Mouse (Mus musculus) heart, embryonic 16.5 days (tissue): ENCODE data around the gene Tulp3. TPM values are rescaled to one million over a fixed set of nuclear protein-coding genes. Genes with fewer than 3 reads are reported as not detected.
"Not testable (repeated sequence)": the region's sequence is repeated elsewhere in the genome, so short reads cannot be mapped to it uniquely, and the experiment has no call there.

ENCODE experiments used
- ATAC-seq: fragments of 200-750 bp; cut with Nextera tagmentation; replicated peaks from 2 replicates; pipeline ENCODE4 v1.8.0; 2017; ENCODE audit warnings: moderate number of reproducible peaks; ENCODE audit not compliant: insufficient read depth, low FRiP score; ENCODE audit errors: extremely low read depth
- H3K27ac ChIP-seq: fragments of 300-500 bp; sonication (generic); 2 replicates; pipeline ENCODE4 v1.5.1; 2014; ENCODE audit warnings: mild to moderate bottlenecking, low read length, control low read depth, moderate library complexity
- H3K27me3 ChIP-seq: fragments of 300-500 bp; sonication (generic); 2 replicates; pipeline ENCODE4 v1.6.1; 2014; ENCODE audit warnings: low read length, mixed read lengths; ENCODE audit not compliant: control insufficient read depth, insufficient read depth
- H3K36me3 ChIP-seq: fragments of 300-500 bp; sonication (generic); 2 replicates; pipeline ENCODE4 v1.6.1; 2014; ENCODE audit not compliant: control insufficient read depth, insufficient read depth
- H3K4me1 ChIP-seq: fragments of 300-500 bp; sonication (generic); 2 replicates; pipeline ENCODE4 v1.6.1; 2014; ENCODE audit warnings: low read length, mixed read lengths; ENCODE audit not compliant: control insufficient read depth, insufficient read depth
- H3K4me2 ChIP-seq: fragments of 300-500 bp; sonication (generic); 2 replicates; pipeline ENCODE4 v1.6.1; 2014; ENCODE audit warnings: low read depth, mild to moderate bottlenecking, control low read depth, low read length
- H3K4me3 ChIP-seq: fragments of 300-500 bp; sonication (generic); 2 replicates; pipeline ENCODE4 v1.5.1; 2014; ENCODE audit warnings: mild to moderate bottlenecking, control low read depth, low read length
- H3K9ac ChIP-seq: fragments of 300-500 bp; sonication (generic); 2 replicates; pipeline ENCODE4 v1.6.1; 2014; ENCODE audit warnings: low read length, control low read depth
- H3K9me3 ChIP-seq: fragments of 300-500 bp; sonication (generic); replicated peaks from 2 replicates; pipeline ENCODE4 v1.6.1; 2016; ENCODE audit warnings: low read length; ENCODE audit not compliant: control insufficient read depth
- WGBS: fragments of 180-500 bp; shearing (Covaris S2); extraction: QIAGEN DNeasy Blood & Tissue Kit; methylation state at CpG from one replicate; pipeline ENCODE4 v1.1.7; 2014; 5-methylcytosine and 5-hydroxymethylcytosine counted together
- polyA plus RNA-seq: library from polyadenylated mRNA; unstranded; fragments of >200 nt; fragmentation: Nextera tagmentation; extraction: Ambion mirVana; gene quantifications from 2 replicates; pipeline ENCODE4 v1.2.1, GENCODE M21; 2015

Gene Tulp3
- polyA plus RNA-seq, 1 experiment from 2014 or later = 11.1 TPM

DNA sequence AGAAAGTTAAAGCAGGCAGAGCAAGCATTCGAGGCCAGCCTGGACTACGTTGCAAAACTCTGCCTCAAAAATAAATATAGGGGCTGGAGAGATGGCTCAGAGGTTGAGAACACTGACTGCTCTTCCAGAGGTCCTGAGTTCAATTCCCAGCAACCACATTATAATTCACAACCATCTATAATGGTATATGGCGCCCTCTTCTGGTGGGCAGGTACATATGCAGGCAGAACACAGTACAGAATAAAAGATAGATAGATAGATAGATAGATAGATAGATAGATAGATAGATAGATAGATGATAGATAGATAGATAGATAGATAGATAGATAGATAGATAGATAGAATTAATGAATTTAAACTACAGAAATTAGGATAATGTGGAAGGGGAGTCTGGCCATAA is 53.0 kb downstream of the Tulp3 start:
- WGBS = 84% methylated on average over 3 of the region's 3 CpGs
- not testable (repeated sequence) for H3K27ac ChIP-seq, H3K36me3 ChIP-seq

DNA sequence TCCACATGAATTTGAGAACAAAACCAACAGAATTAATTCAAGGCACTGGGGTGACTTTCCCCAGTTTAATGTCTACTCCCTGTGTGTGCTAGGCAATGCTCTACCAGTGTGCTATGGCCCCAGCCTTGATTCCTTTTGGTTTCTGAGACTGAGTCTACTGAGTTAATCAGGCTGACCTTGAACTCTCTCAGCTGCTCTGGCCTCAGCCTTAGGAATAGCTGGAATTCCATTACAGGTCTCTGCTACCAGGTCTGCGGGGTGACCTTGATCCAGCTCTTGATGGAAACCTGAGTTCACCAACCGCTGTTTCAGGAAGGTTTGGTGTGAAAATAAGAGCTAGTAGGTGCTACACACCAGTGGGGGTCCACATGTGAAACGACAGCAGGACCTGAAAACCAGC is 53.8 kb downstream of the Tulp3 start:
- H3K9me3 ChIP-seq = peaks cover 5% of the 10 kb centered on the region; the same call in 1 of the 2 replicates
- H3K4me1 ChIP-seq = peaks cover 12% of the 10 kb centered on the region
- H3K9ac ChIP-seq = no peak overlapping the region
- no peaks in the 10 kb centered on the region for H3K36me3 ChIP-seq
- no peak for ATAC-seq
- peaks cover 14% of the 10 kb centered on the region; the same call in 1 of the 2 replicates for H3K27me3 ChIP-seq
- WGBS = 66% methylated on average over 3 of the region's 3 CpGs
- no peak overlapping the region for H3K27ac ChIP-seq
- no peak overlapping the region for H3K4me3 ChIP-seq
- no peak overlapping the region; the same call in 1 of the 2 replicates for H3K4me2 ChIP-seq

More for the DNA sequence above, 53.0 kb downstream of the Tulp3 start:
- H3K9me3 ChIP-seq, H3K4me2 ChIP-seq, H3K9ac ChIP-seq, ATAC-seq, H3K4me3 ChIP-seq: not testable (repeated sequence)
- Histone ChIP-seq H3K4me1 (peaks cover 12% of the 10 kb centered on the region), H3K27me3 (peaks cover 13% of the 10 kb centered on the region; the same call in 1 of the 2 replicates)

DNA sequence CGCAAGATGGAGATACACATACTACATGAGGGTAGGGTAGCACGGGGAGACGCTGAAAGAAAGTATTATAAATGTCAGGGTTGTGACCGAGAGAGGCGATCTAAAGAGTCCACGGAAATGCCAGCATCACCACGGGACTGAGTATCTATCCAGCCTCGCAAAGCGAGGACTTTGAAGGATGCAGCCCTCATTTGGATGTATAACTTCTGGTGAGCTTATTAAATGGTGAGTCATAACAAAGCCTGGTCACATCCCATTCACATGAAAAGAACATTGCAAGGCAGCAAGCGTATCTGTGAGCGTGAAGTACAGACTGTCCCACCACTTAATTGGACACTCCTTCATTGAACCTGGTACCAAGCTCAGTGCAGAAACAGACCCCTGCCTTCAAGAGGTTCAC is 54.2 kb downstream of the Tulp3 start:
- Histone ChIP-seq H3K36me3 (no peaks in the 10 kb centered on the region), H3K9ac (peak overlapping the region; percentile 86; the same call in 1 of the 2 replicates), H3K27ac (no peak overlapping the region; the same call in 1 of the 2 replicates), H3K4me3 (peak overlapping the region; percentile 76), H3K9me3 (0 out of 2 replicates have a peak, but pooled peaks cover 3% of the 10 kb centered on the region), H3K4me2 (peak overlapping the region; percentile 94), H3K4me1 (peaks cover 14% of the 10 kb centered on the region), H3K27me3 (peaks cover 14% of the 10 kb centered on the region; the same call in 1 of the 2 replicates)
- ATAC-seq = no peak
- 34% methylated on average over 11 of the region's 11 CpGs for WGBS

DNA sequence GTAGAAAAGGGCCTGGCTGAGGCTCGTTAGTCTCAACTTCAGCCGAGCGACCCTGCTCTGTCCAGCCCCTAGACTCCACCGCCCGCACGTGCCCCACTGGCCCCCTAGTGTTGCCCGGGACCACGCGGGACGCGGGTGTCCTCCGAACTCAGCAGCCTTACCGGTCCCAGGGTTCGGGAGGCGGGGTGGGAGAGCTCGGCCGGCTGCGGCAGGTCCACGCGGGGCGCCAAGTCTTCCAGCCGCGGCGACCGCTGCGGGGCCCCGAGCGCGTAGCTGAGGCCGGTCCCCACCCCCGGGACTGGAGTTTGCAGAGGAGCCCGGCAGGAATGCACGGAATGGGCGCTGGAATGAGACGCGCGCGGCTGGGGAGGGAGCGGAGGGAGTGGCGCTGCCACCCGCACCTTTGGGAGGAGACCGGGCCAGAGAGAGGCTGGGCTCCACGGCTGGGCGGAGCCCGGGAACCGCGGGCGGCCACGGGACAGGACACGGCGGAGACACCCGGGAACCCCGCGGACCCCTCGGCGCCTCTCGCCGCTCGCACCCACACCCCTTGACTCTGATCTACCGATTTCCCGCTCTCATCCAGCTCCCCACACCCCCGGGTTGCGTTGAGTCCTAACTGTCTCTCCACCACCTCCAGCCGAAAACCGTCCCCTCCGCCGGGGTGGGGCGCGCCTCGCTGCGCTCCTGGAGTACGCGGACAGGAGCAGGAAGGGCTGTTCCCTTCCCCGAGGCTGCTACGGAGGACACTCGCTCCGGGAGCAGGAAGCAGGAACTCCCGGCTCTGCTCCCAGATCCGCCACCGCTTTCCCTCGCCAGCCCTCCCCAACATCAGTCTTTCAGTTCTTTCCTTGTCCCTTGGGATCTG is 55.3 kb downstream of the Tulp3 start, which contains the start of gene Tead4:
Gene Tead4, minus strand, starts transcription at position 690 of the 868 bp plus-strand sequence.
- no peaks in the 10 kb centered on the region for H3K36me3 ChIP-seq
- peaks cover 25% of the 10 kb centered on the region for H3K4me1 ChIP-seq
- H3K4me3 ChIP-seq = peak within 1 kb of the TSS; percentile 76
- 0 out of 2 replicates have a peak, but pooled peaks cover 3% of the 10 kb centered on the region for H3K9me3 ChIP-seq
- H3K9ac ChIP-seq = peak within 1 kb of the TSS; percentile 86
- under 1% methylated on average over 71 of the region's 81 CpGs for WGBS
- peak within 1 kb of the TSS; percentile 84 for H3K27ac ChIP-seq
- ATAC-seq = peak; percentile 91
- peaks cover 14% of the 10 kb centered on the region; the same call in 1 of the 2 replicates for H3K27me3 ChIP-seq
- peak within 1 kb of the TSS; percentile 94 for H3K4me2 ChIP-seq

DNA sequence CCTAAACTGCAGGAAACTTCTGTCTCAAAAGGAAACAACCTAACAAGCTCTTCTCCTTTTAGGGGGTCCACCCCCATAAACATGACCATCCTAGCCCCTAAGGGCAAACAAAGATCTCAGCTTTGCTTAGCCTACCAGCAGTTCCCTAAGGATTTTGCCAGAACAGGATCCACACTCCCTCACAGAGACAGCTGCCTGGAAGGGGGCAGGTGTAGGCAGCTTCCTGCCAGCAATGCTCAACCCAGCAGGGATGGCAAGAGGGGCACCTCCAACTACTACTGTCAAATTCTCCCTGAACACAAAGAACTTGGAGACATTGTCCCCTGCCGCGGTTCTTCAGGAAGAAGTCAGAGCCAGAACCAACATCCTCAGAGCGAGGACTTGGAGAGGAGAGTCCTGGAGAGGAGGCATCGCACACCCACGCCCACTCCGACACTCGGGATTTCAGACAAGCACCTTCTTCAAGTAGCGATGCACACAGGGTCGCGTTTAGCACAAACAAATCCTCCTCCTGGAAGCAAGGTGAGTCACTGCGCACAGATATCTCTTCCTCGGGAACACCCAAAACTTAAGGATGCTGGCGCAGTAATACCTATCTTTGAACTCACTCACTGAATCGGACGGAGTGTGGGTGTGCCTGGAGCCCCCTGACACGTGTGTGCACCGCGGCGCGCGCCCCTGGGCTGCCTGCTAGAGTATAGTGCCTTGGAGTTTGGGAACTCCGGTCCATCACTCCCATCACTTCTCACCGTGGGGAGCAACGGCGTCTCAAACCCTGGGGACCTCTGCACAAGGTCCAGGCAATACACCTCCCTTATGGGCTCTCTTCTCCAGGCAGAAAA is 56.1 kb downstream of the Tulp3 start:
- 1% methylated on average over 25 of the region's 25 CpGs for WGBS
- ATAC-seq = no peak; the same call in 1 of the 2 replicates
- H3K9me3 ChIP-seq = 0 out of 2 replicates have a peak, but pooled peaks cover 3% of the 10 kb centered on the region
- peak overlapping the region; percentile 86 for H3K9ac ChIP-seq
- H3K4me1 ChIP-seq = peaks cover 25% of the 10 kb centered on the region
- H3K4me3 ChIP-seq = peak overlapping the region; percentile 76
- H3K36me3 ChIP-seq = no peaks in the 10 kb centered on the region
- H3K4me2 ChIP-seq = peak overlapping the region; percentile 94
- peak overlapping the region; percentile 84 for H3K27ac ChIP-seq
- H3K27me3 ChIP-seq = peaks cover 14% of the 10 kb centered on the region; the same call in 1 of the 2 replicates

DNA sequence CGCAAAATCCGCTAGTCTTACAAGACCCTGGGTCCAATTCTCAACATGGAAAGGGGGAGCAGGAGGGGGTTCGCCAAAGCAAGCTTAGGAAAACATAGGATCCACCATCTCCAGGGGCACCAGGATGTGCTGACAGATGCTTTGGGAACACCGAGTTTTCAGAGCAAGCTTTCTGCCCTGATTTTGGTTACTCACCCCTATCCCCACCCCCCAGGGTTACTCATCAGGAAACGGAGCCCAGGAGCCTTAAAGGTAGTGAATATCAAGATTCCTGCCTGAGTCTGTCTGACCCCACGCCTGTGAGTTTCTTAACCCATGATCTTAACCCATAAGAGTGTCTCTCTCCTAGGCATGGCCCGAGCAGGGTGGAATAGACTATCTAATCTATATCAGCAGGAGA is 57.4 kb downstream of the Tulp3 start:
- no peaks in the 10 kb centered on the region for H3K36me3 ChIP-seq
- H3K27me3 ChIP-seq = peaks cover 14% of the 10 kb centered on the region; the same call in 1 of the 2 replicates
- H3K9ac ChIP-seq = no peak overlapping the region
- H3K9me3 ChIP-seq = 0 out of 2 replicates have a peak, but pooled peaks cover 3% of the 10 kb centered on the region
- ATAC-seq = no peak
- no peak overlapping the region for H3K27ac ChIP-seq
- no peak overlapping the region for H3K4me2 ChIP-seq
- 44% methylated on average over 7 of the region's 7 CpGs for WGBS
- H3K4me1 ChIP-seq = peaks cover 25% of the 10 kb centered on the region
- H3K4me3 ChIP-seq = no peak overlapping the region

DNA sequence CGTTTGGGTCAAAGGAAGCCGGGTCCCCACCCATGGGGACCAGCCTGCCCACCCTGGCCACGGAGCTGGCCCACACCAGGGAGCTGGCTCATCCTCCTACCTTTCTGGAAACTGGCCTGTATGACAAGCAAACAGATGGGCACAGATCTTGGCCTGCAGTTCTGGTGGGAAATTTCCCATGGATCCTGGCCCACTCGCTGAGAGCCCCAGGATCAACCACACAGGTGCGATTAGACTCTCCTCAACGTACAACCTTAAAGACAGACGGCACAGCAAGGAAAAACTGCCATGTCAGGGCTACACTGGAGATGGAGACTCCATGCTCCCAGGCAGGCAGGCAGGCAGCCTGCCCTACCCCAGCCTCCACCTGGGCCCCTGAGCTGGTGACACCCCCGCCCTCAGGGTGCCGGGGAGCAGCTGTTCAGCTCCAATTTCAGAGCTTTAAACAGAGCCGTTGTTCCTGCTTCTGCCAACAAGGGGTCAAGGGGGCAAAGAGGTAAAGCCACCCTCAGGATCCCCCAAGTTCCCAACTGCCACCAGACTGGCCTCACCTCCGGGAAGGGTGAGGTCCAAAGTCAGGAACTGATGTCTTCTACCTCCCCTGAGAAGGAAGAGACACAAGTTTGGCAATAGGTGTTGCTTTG is 58.8 kb downstream of the Tulp3 start:
- WGBS = 43% methylated on average over 11 of the region's 11 CpGs
- H3K9me3 ChIP-seq = no peaks in the 10 kb centered on the region
- H3K36me3 ChIP-seq = no peaks in the 10 kb centered on the region
- peaks cover 23% of the 10 kb centered on the region for H3K4me1 ChIP-seq
- no peak for ATAC-seq
- no peak overlapping the region for H3K9ac ChIP-seq
- H3K4me2 ChIP-seq = 0 out of 2 replicates have a peak overlapping the region, but pooled peaks have one; percentile 8
- peaks cover 14% of the 10 kb centered on the region; the same call in 1 of the 2 replicates for H3K27me3 ChIP-seq
- no peak overlapping the region for H3K4me3 ChIP-seq
- H3K27ac ChIP-seq = peak overlapping the region; percentile 43; the same call in 1 of the 2 replicates
